Mouse (Mus musculus) lung, postnatal 0 days (tissue): ENCODE results near the gene Lrcol1.

ENCODE experiments used
- CTCF ChIP-seq: IDR thresholded peaks from 2 replicates; pipeline ENCODE4 v1.5.1; 2016; ENCODE audit warnings: antibody characterized with exemption, mild to moderate bottlenecking
- EP300 ChIP-seq: IDR thresholded peaks from 2 replicates; pipeline ENCODE4 v1.6.1; 2016; ENCODE audit warnings: antibody characterized with exemption, mild to moderate bottlenecking, control low read depth

- no peak for TF ChIP-seq CTCF
- no peak for TF ChIP-seq EP300
Measured at GRCm38 (mm10) chr5:110386371-110387330, 42.1 kb downstream of the Lrcol1 start.
